Mouse (Mus musculus) kidney, postnatal 0 days (tissue): Measurements from ENCODE around the gene Zfp711. TPM values are rescaled to one million over a fixed set of nuclear protein-coding genes. Genes with fewer than 3 reads are reported as not detected.

ENCODE experiments used
- ATAC-seq: fragments of 200-750 bp; cut with Nextera tagmentation; replicated peaks from 2 replicates; pipeline ENCODE4 v1.8.0; 2017; ENCODE audit warnings: low read depth, moderate number of reproducible peaks, moderate TSS enrichment, moderate library complexity; ENCODE audit not compliant: low FRiP score
- DNase-seq: peaks from one replicate; pipeline ENCODE4 v3.0.0-alpha.2; 2016; ENCODE audit warnings: low spot score
- H3K27ac ChIP-seq: fragments of 300-500 bp; sonication (generic); 2 replicates; pipeline ENCODE4 v1.5.1; 2014; ENCODE audit warnings: mild to moderate bottlenecking
- H3K27me3 ChIP-seq: fragments of 300-500 bp; sonication (generic); 2 replicates; pipeline ENCODE4 v1.6.1; 2014; ENCODE audit warnings: low read length, mixed read lengths; ENCODE audit not compliant: insufficient read depth
- H3K36me3 ChIP-seq: fragments of 300-500 bp; sonication (generic); 2 replicates; pipeline ENCODE4 v1.6.1; 2014; ENCODE audit warnings: low read length, mixed read lengths; ENCODE audit not compliant: insufficient read depth
- H3K4me1 ChIP-seq: fragments of 300-500 bp; sonication (generic); replicated peaks from 2 replicates; pipeline ENCODE4 v1.6.1; 2014; ENCODE audit warnings: antibody characterized with exemption, low read length, mixed read lengths; ENCODE audit not compliant: insufficient read depth
- H3K4me2 ChIP-seq: fragments of 300-500 bp; sonication (generic); 2 replicates; pipeline ENCODE4 v1.6.1; 2014; ENCODE audit warnings: mild to moderate bottlenecking, low read length, moderate library complexity, mixed read lengths
- H3K4me3 ChIP-seq: fragments of 300-500 bp; sonication (generic); replicated peaks from 2 replicates; pipeline ENCODE4 v1.5.1; 2014; ENCODE audit warnings: low read depth, low read length
- H3K9ac ChIP-seq: fragments of 300-500 bp; sonication (generic); 2 replicates; pipeline ENCODE4 v1.6.1; 2014; ENCODE audit warnings: low read depth, low read length
- H3K9me3 ChIP-seq: fragments of 300-500 bp; sonication (generic); replicated peaks from 2 replicates; pipeline ENCODE4 v1.6.1; 2016; ENCODE audit warnings: low read length, inconsistent platforms, mixed read lengths
- CTCF ChIP-seq: IDR thresholded peaks from 2 replicates; pipeline ENCODE4 v1.5.1; 2016; ENCODE audit warnings: antibody characterized with exemption, low read depth, mild to moderate bottlenecking, moderate library complexity
- WGBS: fragments of 180-500 bp; shearing (Covaris S2); extraction: QIAGEN DNeasy Blood & Tissue Kit; methylation state at CpG from one replicate; pipeline ENCODE4 v1.1.7; 2014; 5-methylcytosine and 5-hydroxymethylcytosine counted together
- polyA plus RNA-seq: library from polyadenylated mRNA; unstranded; fragments of >200 nt; fragmentation: Nextera tagmentation; extraction: Ambion mirVana; gene quantifications from 2 replicates; pipeline ENCODE4 v1.2.1, GENCODE M21; 2015

Zfp711 gene
- polyA plus RNA-seq = 4.6 and 5.6 TPM in 2 replicates

DNA sequence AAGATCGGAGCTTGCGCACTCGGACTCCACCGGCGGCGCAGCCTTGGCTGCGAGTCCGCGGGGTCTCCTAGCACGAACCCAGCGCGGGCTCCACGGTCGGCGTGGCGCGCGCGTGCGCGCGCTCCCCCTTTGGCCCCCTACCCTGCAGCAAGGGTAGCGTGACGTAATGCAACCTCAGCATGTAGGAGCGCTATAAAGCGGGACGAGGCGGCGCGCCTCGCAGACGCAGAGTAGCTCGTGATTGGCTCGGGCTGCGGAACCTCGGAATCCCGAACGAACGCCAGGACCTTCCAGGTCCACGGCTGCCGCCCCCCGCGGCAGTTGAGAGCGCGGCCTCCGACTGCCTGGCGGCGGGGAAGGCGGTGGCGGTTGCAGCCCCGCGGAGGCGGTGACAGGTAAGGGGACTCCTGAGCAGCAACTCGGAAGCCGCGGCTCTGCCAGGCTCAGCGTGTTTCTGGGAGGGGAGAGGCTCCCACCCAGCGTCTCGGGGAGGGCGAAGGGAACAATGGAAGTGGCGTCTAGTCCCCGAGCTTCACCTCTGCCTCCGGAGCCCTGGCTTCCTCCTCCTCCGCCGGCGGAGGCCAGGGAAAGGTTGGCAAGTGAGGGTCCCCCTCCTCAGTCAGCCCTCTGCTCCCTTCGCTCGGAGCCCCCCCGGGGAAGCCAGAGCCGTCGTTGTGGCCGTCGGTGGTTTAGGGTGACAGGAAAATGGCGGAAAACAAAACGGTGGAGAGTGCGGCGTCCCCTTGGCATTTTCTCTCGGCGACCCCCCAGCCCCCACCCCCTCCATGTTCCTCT lies at the start of gene Zfp711:
TSS of gene Zfp711 (plus strand) at position 16 of the 795 bp plus-strand sequence.
- DNase-seq = peak; percentile 72
- Histone ChIP-seq H3K36me3 (no peaks in the 10 kb centered on the region), H3K27ac (peak within 1 kb of the TSS; percentile 36), H3K27me3 (no peaks in the 10 kb centered on the region), H3K9ac (peak within 1 kb of the TSS; percentile 60), H3K4me3 (peak within 1 kb of the TSS; percentile 56), H3K4me2 (peak within 1 kb of the TSS; percentile 59), H3K9me3 (no peaks in the 10 kb centered on the region), H3K4me1 (no peaks in the 10 kb centered on the region)
- WGBS = 27% methylated on average over 79 of the region's 79 CpGs
- no peak for TF ChIP-seq CTCF
- ATAC-seq = peak; percentile 95

DNA sequence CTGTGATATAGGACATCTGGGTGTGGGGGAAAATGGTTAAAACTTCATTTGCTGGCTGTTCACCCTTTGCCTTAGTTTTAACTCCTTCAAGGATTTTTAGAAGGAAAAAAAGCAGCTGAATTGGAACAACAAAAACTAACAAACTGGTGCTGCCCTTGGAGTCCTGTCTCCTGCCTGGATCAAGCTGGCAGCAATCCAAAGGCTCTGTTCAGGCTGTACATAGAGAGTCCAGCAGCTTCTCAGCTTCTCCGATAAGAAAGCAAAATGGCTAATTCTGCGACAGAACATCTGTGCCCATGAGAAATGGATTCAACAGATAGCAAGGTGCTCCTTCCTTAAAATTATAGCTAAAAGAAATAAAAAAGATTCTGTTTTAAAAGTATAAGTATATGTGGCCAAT lies 32.6 kb upstream of the Zfp711 start:
- no peaks in the 10 kb centered on the region for H3K36me3 ChIP-seq
- DNase-seq = no peak
- no peaks in the 10 kb centered on the region for H3K9me3 ChIP-seq
- ATAC-seq = no peak
- 84% methylated on average over 2 of the region's 2 CpGs for WGBS
- H3K27ac ChIP-seq = no peak overlapping the region
- TF ChIP-seq CTCF = no peak
- H3K27me3 ChIP-seq = no peaks in the 10 kb centered on the region
- H3K4me1 ChIP-seq = no peaks in the 10 kb centered on the region
- no peak overlapping the region for H3K9ac ChIP-seq
- H3K4me3 ChIP-seq = no peak overlapping the region
- H3K4me2 ChIP-seq = no peak overlapping the region

DNA sequence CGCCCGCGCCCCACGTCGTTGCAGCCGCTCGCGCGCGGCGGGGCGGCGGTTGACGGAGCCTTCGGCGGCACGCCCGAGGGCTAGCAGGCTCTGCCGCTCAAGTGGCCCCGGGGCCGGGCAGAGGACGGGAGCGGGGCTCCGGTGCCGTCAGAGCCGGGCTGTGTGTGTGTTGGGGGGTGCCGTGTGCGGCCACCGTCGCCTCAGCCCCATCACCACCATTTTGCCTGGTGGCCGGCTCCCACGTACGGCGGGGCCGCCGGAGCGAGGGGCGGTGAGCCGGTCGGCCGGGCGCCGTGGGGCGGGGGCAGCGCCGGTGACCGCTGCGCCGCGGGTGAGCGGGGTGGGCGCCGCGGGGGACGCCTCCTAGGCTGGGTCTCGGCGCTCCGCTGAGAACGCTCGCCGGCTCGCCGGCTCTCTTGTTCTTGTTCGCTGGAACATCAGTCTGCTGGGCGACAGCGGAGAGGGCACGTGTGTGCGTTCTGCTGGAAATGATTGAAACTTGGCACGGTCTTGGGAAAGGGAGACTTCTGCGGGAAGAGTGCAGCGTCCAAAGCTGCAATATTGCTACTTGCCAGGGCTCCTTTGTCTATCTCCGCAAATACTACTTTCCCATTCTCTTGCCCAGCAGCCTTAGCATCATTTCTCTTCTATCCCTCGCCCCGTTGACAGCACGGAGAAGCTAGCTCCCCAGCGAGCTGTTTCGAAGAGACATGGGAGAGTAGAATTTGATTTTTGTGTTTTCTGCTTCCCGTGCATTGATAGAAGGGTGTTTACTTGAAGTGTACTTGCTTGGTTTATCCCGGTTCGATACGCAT lies 1.2 kb downstream of the Zfp711 start:
- WGBS = 29% methylated on average over 60 of the region's 81 CpGs

DNA sequence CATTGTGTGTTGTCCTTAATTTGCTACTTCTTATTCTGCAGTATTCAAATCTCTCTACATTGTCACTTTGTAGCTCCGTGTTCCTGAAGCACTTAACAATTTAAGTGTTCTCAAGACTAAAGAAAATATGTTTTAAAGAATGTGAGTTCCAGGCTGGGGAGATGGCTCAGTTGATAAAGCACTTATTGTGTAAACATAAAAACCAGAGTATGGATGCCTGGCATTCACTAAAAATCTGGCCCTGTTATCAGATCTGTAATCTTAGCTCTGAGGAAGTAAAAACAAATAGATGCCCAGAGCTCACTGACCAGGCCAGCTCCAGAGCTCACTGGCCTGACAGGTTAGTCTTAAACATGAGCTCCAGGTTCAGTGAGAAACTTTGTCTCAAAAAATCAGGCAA lies 75.2 kb downstream of the Zfp711 start:
- Histone ChIP-seq H3K4me3 (no peak overlapping the region), H3K27ac (no peak overlapping the region), H3K9me3 (no peaks in the 10 kb centered on the region), H3K27me3 (no peaks in the 10 kb centered on the region), H3K4me1 (no peaks in the 10 kb centered on the region), H3K36me3 (no peaks in the 10 kb centered on the region), H3K9ac (no peak overlapping the region), H3K4me2 (no peak overlapping the region)
- TF ChIP-seq CTCF = no peak
- 51% methylated on average over 1 of the region's 1 CpGs for WGBS
- ATAC-seq = no peak
- DNase-seq = no peak

More for the DNA sequence above, 1.2 kb downstream of the Zfp711 start:
- peak; percentile 69 for ATAC-seq
- H3K4me2 ChIP-seq = peak overlapping the region; percentile 59
- peak overlapping the region; percentile 36 for H3K27ac ChIP-seq
- H3K9me3 ChIP-seq = no peaks in the 10 kb centered on the region
- no peaks in the 10 kb centered on the region for H3K4me1 ChIP-seq
- no peak for TF ChIP-seq CTCF
- no peaks in the 10 kb centered on the region for H3K36me3 ChIP-seq
- H3K27me3 ChIP-seq = no peaks in the 10 kb centered on the region
- peak; percentile 28 for DNase-seq
- H3K9ac ChIP-seq = peak overlapping the region; percentile 60
- H3K4me3 ChIP-seq = peak overlapping the region; percentile 56

DNA sequence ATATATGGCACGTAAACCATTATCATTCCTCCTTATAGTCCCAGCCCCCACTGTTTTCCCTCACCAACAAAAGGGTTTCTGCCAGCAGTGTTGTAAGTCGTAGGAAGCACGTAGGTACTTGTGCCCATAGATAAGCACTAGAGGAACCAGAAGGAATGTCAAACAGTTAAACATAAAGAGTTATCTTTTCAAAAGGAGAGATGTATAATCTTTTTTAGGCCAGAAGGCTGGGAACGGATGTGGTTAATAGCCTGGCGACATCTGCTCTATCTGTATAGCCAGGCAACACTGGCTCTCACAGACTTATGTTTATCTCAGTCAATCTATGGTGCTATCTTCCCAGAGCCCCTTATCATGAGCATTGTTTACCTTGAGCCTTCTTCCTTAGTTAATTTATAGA lies 80.3 kb downstream of the Zfp711 start:
- no peak overlapping the region for H3K27ac ChIP-seq
- H3K4me3 ChIP-seq = no peak overlapping the region
- no peak for DNase-seq
- H3K4me1 ChIP-seq = no peaks in the 10 kb centered on the region
- no peak overlapping the region for H3K9ac ChIP-seq
- no peaks in the 10 kb centered on the region for H3K9me3 ChIP-seq
- no peak for TF ChIP-seq CTCF
- WGBS = 79% methylated on average over 5 of the region's 5 CpGs
- ATAC-seq = no peak
- H3K4me2 ChIP-seq = no peak overlapping the region
- H3K36me3 ChIP-seq = no peaks in the 10 kb centered on the region
- no peaks in the 10 kb centered on the region for H3K27me3 ChIP-seq

Other genes starting within 250 kb of the Zfp711 start
- gene Satl1, start 193.7 kb upstream of the Zfp711 start, polyA plus RNA-seq = not detected in 2 replicates
- not detected in 2 replicates for gene 2010106E10Rik, start 105.3 kb upstream of the Zfp711 start, polyA plus RNA-seq
- gene Pof1b, start 98.1 kb downstream of the Zfp711 start, polyA plus RNA-seq = 0.98 and 1.0 TPM in 2 replicates